Mouse (Mus musculus) Muller cell, postnatal 12 days (primary cell): Measurements from ENCODE around the gene Amfr.

Source experiments
- DNase-seq: peaks from one replicate; pipeline ENCODE4 v3.0.0-alpha.2; 2015; ENCODE audit errors: inconsistent ontology term

Amfr gene

DNA sequence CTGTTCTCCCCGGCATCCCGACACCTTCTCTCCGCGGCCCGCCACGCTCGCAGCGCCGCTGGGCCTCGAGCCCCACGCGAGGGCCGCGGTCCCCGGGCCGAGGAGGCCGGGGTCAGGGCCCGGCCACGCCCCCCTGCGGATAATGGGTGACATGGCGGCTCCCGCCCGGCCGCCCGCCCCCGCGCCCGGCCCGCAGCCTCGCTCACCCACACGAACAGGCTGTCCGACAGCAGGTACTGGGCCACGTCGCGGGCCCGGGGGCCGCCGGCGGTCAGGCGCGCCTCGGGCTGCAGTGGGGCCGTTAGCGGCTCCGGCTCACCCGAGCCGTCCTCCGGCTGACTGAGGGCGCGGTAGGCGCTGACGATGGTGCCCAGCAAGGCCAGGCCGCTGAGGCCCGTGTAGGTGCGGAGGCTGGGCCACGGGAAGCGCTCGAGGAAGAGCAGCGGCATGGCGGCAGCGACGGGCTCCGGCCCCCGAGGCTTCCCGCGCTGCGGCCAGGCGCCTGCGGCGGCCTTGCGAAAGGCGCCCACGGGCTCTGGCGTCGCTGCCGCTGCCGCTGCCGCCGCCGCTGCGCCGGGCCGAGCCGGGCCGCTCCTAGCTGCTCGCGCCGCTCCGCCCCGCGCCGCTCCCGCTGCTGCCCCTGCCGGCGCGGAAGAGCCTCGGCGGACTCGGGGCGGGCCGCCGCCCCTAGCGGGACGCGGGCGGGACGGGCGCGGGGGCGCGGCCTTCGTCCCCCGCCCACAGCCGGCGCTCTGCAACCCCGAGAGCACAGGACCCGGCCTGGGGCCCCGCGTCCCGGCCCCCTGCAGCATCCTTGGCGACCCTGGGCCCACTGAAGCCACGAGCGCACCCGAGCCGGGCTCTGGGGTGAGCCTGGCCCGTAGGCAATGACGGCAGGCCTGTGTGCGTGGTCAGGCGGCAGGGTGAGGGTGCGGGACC, at the start of gene Amfr:
Gene Amfr (minus strand): TSS at position 830 of the 939 bp plus-strand sequence.
- DNase-seq, result peak; percentile 91

- no peak for DNase-seq
Measured at GRCm38 (mm10) chr8:94057157-94057854, 44.7 kb upstream of the Amfr start.

DNA sequence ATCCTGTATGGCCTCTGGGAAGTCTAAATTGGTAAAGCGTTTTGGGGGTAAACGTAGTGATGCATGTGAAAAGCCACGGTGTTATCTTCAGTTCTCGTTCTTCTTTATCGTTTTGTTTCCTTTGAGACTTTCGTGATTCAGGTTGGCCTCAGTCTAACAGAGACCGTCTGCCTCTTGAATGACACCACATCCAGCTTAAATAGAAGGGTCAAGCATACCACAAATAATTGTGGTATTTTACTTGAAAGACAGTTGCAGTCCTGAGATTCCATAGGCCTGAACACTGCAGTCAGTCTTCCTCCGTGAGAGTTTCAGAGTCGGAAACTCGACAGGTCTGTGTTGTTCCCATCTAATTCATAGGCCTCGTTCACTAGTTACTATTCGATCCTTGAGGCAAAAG, 40.1 kb upstream of the Amfr start:
- peak; percentile 63 for DNase-seq

- no peak for DNase-seq
Measured at GRCm38 (mm10) chr8:94047845-94048244, 35.2 kb upstream of the Amfr start.

DNA sequence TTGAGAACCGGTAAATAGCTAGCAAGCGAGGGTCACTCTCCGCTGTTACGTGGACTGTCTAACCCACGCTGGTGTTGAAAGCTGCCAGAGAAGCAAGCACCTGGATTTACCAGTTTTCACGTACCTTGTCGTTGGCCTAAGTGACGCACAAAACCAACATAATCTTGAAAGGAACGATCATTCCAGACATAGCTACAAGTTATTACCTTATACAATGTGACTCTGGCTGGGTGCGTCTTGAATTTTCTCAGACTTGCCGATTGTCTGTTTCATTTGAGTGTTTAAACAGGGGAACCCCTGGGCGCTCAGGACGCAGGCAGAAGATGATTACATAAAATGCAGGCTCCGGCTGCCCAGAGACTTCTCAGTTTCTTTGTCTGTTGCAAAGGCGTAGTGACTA, 25.2 kb upstream of the Amfr start:
- peak; percentile 35 for DNase-seq

- DNase-seq, result peak; percentile 98
Measured at GRCm38 (mm10) chr8:94036944-94037524, 24.4 kb upstream of the Amfr start, which contains the start of the genes Nudt21 and Ogfod1. Gene Nudt21 (minus strand): TSS chr8:94037031. Gene Ogfod1 (plus strand): TSS chr8:94037198.

- peak; percentile 81 for DNase-seq
Measured at GRCm38 (mm10) chr8:94036541-94036940, 23.9 kb upstream of the Amfr start.

DNA sequence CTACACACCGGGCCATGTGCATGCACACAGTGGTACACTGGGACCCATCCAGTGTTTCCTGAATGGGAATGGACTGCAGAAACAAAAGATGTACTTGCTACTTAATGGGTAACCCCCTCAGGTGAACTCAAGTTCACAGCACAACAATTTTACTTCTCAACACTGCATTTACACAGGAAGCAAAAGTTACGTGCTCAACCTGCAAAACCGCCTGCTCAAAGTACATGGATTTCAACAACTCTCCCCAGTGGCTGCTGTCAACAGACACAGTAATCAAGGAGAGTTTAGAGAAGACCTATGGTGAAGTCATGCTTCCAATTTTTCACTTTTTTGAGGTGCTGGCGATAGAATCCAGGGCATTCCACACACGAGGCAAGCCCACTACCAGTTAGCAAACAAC, 22.6 kb upstream of the Amfr start:
- DNase-seq, result no peak

DNA sequence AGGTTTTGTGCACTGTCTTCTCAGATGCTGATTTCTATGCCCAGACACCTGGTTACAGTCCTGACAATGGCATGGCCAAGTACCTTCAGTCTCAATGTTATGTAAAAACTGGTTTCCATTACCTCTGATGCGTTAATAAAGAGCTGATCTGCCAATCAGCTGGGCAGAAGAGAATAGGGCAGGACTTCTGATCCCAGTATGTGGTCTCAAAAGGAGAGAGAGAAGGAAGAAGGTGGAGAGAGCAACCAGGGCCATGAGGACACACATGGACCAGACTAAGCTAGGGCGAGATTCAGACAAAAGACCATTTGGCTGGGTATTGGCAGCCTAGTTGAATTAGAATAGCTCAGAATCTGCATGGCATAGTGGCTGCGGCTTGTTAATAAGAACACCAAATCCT, 21.0 kb upstream of the Amfr start:
- no peak for DNase-seq

DNA sequence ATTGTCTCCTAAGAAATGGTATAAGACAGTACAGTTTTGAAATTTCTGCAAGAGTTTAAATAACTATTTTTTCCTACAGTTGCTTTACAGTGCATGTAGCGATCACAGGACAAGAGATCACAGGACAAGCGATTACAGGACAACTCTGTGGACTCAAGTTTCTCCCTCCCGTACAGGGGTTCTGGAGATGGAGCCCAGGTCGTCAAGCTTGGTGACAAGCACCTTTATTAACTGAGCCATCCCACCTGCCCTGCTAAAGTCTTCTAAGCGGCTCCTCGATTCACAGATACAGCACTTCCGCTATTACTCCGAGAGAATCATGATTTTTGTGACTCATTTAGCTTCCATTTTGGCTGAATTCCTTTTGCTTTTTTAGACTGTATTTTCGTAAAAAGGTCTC, 17.1 kb upstream of the Amfr start:
- DNase-seq, result no peak

DNA sequence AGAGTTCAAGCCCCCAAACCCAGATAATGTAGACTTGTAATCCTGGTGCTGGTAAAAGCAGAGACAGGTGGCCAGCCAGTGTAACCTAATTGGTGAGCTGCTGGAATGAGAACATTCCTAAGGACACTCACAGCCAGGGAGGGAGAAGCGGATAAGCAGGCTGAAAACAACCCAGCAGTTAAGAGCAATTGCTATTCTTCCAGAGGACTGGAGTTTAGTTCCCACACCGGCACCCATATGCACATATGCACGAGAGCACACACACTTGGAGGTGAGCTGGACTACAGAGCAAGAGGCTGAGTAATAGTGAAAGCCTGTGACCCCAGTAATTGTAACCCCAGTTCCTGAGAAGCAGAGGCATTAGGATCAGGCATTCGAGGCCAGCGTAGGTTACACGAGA, 11.3 kb upstream of the Amfr start:
- no peak for DNase-seq

- no peak for DNase-seq
Measured at GRCm38 (mm10) chr8:94013026-94013612, 477 bp upstream of the Amfr start.

GRCm38 (mm10) chr8:94011076-94012012, 1.3 kb downstream of the Amfr start:
- no peak for DNase-seq

DNA sequence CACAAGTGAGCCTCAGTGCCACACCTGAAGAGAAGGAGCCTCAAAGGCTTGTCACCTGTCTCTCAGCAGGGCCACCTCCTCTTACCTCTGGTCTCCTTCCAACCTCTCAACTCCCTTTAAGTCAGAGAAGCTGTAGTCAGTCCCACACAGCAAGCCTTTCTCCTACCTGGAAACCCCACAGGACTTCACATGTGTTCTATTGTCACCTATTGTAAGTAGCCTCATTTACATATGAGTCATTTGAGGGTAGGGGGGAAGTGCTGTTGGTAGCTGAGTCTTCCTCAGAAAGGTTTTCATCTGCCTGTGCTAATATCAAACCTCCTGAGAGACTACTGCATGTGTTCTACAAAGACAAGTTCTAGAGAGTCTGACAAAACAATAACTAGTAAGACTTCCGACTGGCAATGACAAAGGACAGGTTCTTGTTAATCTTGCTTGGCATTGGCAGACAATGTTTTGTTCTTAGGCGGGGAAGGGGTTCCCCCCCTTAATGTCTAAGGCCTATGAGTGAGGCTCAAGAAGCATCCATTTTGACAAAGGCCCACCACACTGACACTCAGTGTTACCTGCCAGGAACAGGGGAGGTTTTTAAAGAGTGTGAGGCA, 2.4 kb downstream of the Amfr start:
- DNase-seq, result no peak

DNA sequence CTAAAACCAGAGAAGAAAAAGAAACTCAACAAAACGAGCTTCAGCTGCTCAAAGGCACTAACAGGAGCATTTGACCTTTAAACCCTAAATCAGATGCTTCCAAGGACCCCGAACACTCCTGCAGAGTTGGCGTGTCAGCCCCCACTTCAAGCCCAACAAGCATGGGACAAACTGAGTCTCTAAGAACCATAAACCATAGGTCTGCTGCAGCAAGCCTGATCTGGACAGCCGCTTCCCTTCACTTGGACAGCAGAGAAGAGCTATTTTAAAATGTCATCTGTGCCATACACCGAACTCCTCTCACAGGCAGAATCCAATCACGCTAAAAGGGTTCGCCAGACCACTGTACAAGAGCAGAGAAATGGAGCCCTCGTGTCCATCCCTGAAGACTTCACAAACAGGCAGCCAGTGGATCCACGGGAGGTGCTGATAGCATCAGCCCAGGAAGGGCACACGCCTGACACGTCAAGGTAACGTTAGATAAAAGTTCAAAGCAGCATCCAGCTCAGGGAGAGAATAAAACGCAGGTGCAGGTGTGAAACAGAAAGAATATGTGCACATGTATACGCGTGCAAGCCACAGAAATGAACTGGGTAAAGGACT, 3.3 kb downstream of the Amfr start:
- DNase-seq, result no peak

DNA sequence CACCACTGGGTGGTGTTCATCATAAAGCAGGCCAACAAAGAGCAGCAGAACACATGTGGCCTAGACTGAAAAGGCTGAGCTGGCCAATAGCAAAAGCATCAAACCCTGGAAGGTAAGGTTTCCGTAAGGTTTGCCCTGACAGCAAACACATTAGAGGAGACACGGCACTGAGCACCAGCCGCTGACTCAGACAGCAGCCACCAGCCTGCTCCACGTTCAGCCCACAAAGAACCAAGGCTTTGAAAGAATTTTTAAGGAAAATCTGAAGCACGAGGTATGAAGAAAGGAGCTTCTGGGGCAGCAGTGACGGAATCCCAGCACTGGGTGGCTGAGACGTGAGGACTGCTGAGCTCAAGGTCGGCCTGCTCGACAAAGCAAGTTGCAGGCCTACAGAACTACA, 8.5 kb downstream of the Amfr start:
- DNase-seq, result no peak

DNA sequence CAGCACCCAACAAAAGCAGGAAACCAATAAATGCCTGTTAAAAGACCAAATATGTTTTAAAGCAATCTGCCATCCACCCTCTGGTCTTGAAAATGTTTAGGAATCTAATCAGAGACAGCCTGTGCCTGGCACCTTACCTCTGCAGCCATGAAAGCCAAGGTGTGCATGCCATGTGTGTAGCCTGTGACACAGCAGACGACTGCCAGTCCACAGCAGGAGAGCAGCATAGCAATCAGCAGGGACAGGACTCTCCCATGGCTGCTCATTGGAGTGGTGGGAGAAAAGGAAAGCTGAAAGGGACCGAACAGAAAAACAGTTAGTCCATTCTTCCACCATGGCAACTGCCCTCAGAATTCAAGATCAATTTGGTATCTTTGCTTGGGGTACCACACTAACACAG, 13.7 kb downstream of the Amfr start:
- no peak for DNase-seq

- no peak for DNase-seq
Measured at GRCm38 (mm10) chr8:93989739-93990138, 22.9 kb downstream of the Amfr start.

DNA sequence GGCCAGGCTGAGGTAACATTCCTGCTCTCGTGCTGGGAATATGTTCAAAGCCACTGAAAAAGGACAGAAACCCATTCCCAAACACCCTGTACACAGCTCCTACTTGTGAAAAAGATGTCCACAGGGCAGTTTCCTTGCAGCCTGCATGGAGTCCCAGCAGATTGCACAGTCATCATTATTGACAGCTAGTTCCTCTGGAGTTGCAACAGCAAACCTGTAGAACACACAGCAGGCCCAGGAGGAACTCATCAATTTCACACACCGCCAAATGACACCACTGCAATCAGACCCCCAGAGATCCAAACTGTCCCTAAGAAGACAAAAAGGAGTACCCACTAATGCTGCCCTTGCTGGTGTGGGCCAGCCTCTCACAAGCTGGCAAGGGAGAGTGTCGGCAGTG, 27.9 kb downstream of the Amfr start:
- DNase-seq, result no peak

GRCm38 (mm10) chr8:93983827-93984226, 28.8 kb downstream of the Amfr start:
- DNase-seq, result no peak
